Mouse (Mus musculus): ENCODE data around the gene Npepps. TPM values are rescaled to one million over a fixed set of nuclear protein-coding genes. Genes with fewer than 3 reads are reported as not detected.
"Not testable (repeated sequence)": the region's sequence is repeated elsewhere in the genome, so short reads cannot be mapped to it uniquely, and the experiment has no call there.

Npepps gene
- 100 to 1,000 TPM; 135 to 145 TPM for total RNA-seq (2021)
- long read RNA-seq, full-length matches to known transcripts: 54 of 84 reads
- long read RNA-seq, partial matches to known transcripts: 16 of 84 reads
- long read RNA-seq, other reads (novel, unspliced or antisense): 14 of 84 reads

- peak; percentile 63 to 70 for DNase-seq (ENCODE audit: low spot score in 2 of 2)
Observed at GRCm38 (mm10) chr11:97280216-97280861, at the start of gene Npepps. Gene Npepps, minus strand, starts transcription at chr11:97280638.

GRCm38 (mm10) chr11:97328148-97328547 is 47.7 kb upstream of the Npepps start:
- peak in 1 of 2 experiments; percentile 74 for DNase-seq (ENCODE audit: low spot score in 2 of 2)

- DNase-seq (ENCODE audit: low spot score in 2 of 2): no peak
Observed at GRCm38 (mm10) chr11:97325224-97325623, 44.8 kb upstream of the Npepps start.

GRCm38 (mm10) chr11:97321894-97322600 is 41.6 kb upstream of the Npepps start:
- DNase-seq (ENCODE audit: low spot score in 2 of 2): not testable (repeated sequence)

GRCm38 (mm10) chr11:97321197-97321596 is 40.8 kb upstream of the Npepps start:
- no peak for DNase-seq (ENCODE audit: low spot score in 2 of 2)

- DNase-seq (ENCODE audit: low spot score in 2 of 2): peak; percentile 98 to 100
Observed at GRCm38 (mm10) chr11:97315504-97316503, 35.4 kb upstream of the Npepps start, which contains the start of gene Mrpl45. Gene Mrpl45, plus strand, starts transcription at chr11:97315716.

GRCm38 (mm10) chr11:97314751-97315503 is 34.5 kb upstream of the Npepps start:
- no peak for DNase-seq (ENCODE audit: low spot score in 2 of 2)

GRCm38 (mm10) chr11:97314110-97314509 is 33.7 kb upstream of the Npepps start:
- DNase-seq (ENCODE audit: low spot score in 2 of 2): no peak

- DNase-seq (ENCODE audit: low spot score in 2 of 2): not testable (repeated sequence)
Observed at GRCm38 (mm10) chr11:97312871-97313270, 32.4 kb upstream of the Npepps start.

- DNase-seq (ENCODE audit: low spot score in 2 of 2): no peak
Observed at GRCm38 (mm10) chr11:97310895-97311631, 30.6 kb upstream of the Npepps start.

GRCm38 (mm10) chr11:97309911-97310571 is 29.6 kb upstream of the Npepps start:
- DNase-seq (ENCODE audit: low spot score in 2 of 2): peak; percentile 76 to 88

- DNase-seq (ENCODE audit: low spot score in 2 of 2): peak; percentile 31 to 61
Observed at GRCm38 (mm10) chr11:97309451-97309836, 29.0 kb upstream of the Npepps start.

GRCm38 (mm10) chr11:97308806-97309450 is 28.5 kb upstream of the Npepps start:
- no peak for DNase-seq (ENCODE audit: low spot score in 2 of 2)

- no peak for DNase-seq (ENCODE audit: low spot score in 2 of 2)
Observed at GRCm38 (mm10) chr11:97307294-97308069, 27.0 kb upstream of the Npepps start.

GRCm38 (mm10) chr11:97304631-97305030 is 24.2 kb upstream of the Npepps start:
- no peak for DNase-seq (ENCODE audit: low spot score in 2 of 2)

GRCm38 (mm10) chr11:97302231-97302781 is 21.9 kb upstream of the Npepps start:
- peak in 1 of 2 experiments; percentile 75 for DNase-seq (ENCODE audit: low spot score in 2 of 2)

- no peak for DNase-seq (ENCODE audit: low spot score in 2 of 2)
Observed at GRCm38 (mm10) chr11:97301406-97301805, 21.0 kb upstream of the Npepps start.

Measured in layer of hippocampus, adult 18-20 months (tissue).